Mouse (Mus musculus) liver, adult 2 months (tissue): ENCODE data around the gene Mmaa.

Source experiments
- CTCF ChIP-seq: fragments of 200-500 bp; IDR thresholded peaks from 2 replicates; pipeline ENCODE4 v1.5.1; 2011; ENCODE audit warnings: low read depth, low read length, control low read depth
- POLR2A ChIP-seq: fragments of 200-500 bp; IDR thresholded peaks from 2 replicates; pipeline ENCODE4 v1.6.1; 2011; ENCODE audit warnings: low read length, control low read depth; ENCODE audit not compliant: insufficient read depth; ENCODE audit errors: extremely low read depth

GRCm38 (mm10) chr8:79225586-79225985 is 69.2 kb downstream of the Mmaa start:
- TF ChIP-seq CTCF (no peak), POLR2A (no peak)
